Mouse (Mus musculus) bone marrow, adult 2 months (tissue): Measurements from ENCODE around the gene Nudc. TPM values are rescaled to one million over a fixed set of nuclear protein-coding genes. Genes with fewer than 3 reads are reported as not detected.

Experiments
- H3K27ac ChIP-seq: fragments of 200-500 bp; 2 replicates; pipeline ENCODE4 v1.5.1; 2012; ENCODE audit warnings: low read depth, mild to moderate bottlenecking, control low read depth, inconsistent platforms, low read length; ENCODE audit not compliant: control insufficient read depth, poor library complexity, insufficient read depth
- H3K4me1 ChIP-seq: fragments of 200-500 bp; 2 replicates; pipeline ENCODE4 v1.6.1; 2011; ENCODE audit warnings: low read length; ENCODE audit not compliant: control insufficient read depth, insufficient read depth
- H3K4me3 ChIP-seq: fragments of 200-500 bp; replicated peaks from 2 replicates; pipeline ENCODE3; 2011; ENCODE audit warnings: mild to moderate bottlenecking, low read depth, low read length, control low read depth; ENCODE audit not compliant: control insufficient read depth
- CTCF ChIP-seq: fragments of 200-500 bp; IDR thresholded peaks from 2 replicates; pipeline ENCODE4 v1.5.1; 2011; ENCODE audit warnings: low read length, control low read depth; ENCODE audit not compliant: control insufficient read depth, insufficient read depth
- POLR2A ChIP-seq: fragments of 200-500 bp; IDR thresholded peaks from 2 replicates; pipeline ENCODE4 v1.6.1; 2011; ENCODE audit warnings: low read depth, mild to moderate bottlenecking, control low read depth, low read length, borderline replicate concordance; ENCODE audit not compliant: control insufficient read depth
- WGBS: fragments of 180-500 bp; shearing (Covaris S2); methylation state at CpG from one replicate; pipeline ENCODE4 v1.1.7; 2018; 5-methylcytosine and 5-hydroxymethylcytosine counted together
- polyA plus RNA-seq: library from polyadenylated mRNA; stranded (reverse); fragments of >200 nt; gene quantifications from 2 replicates; pipeline ENCODE4 v1.2.4, GENCODE M21; 2011; ENCODE audit warnings: low replicate concordance; ENCODE audit not compliant: missing spikeins, insufficient read depth, insufficient read length

Nudc gene
- 84.4 and 84.5 TPM in 2 replicates for polyA plus RNA-seq

- peak within 1 kb of the TSS; percentile 44; the same call in 1 of the 2 replicates for H3K27ac ChIP-seq
- peak within 1 kb of the TSS; percentile 80 for H3K4me3 ChIP-seq
- no peaks in the 10 kb centered on the region for H3K4me1 ChIP-seq
- WGBS = under 1% methylated on average over 77 of the region's 77 CpGs
- TF ChIP-seq POLR2A (peak; percentile 79; the same call in 1 of the 2 replicates), CTCF (no peak)
Measured at GRCm38 (mm10) chr4:133545272-133546231, at the start of gene Nudc. TSS of gene Nudc (minus strand) at chr4:133545996.

GRCm38 (mm10) chr4:133595538-133595937 lies 49.7 kb upstream of the Nudc start:
- WGBS = 59% methylated on average over 7 of the region's 7 CpGs
- Histone ChIP-seq H3K27ac (0 out of 2 replicates have a peak overlapping the region, but pooled peaks have one; percentile 45), H3K4me1 (no peaks in the 10 kb centered on the region), H3K4me3 (no peak overlapping the region)
- TF ChIP-seq POLR2A = no peak
- no peak for TF ChIP-seq CTCF

DNA sequence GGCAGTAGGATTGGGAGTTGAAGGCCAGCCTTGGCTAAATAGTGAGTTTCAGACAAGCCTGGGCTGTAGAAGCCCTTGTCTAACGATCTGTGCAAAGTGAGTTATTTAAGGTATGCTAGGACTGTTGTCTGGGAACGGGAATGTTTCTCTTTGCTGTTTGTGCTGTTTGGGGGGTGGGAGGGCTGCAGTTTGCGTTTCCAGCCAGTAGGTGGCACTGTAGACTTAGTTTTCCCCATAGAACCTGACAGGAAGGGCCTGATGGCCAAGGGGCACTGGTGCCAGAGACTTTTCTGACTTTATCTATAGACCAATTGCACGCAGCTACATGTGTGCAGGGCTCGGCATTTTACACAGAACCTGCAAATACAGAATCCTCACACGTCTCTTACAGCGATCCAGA lies 46.8 kb upstream of the Nudc start:
- no peak overlapping the region for H3K27ac ChIP-seq
- no peak for TF ChIP-seq POLR2A
- TF ChIP-seq CTCF = peak; percentile 93
- no peaks in the 10 kb centered on the region for H3K4me1 ChIP-seq
- WGBS = 27% methylated on average over 7 of the region's 7 CpGs
- no peak overlapping the region for H3K4me3 ChIP-seq

DNA sequence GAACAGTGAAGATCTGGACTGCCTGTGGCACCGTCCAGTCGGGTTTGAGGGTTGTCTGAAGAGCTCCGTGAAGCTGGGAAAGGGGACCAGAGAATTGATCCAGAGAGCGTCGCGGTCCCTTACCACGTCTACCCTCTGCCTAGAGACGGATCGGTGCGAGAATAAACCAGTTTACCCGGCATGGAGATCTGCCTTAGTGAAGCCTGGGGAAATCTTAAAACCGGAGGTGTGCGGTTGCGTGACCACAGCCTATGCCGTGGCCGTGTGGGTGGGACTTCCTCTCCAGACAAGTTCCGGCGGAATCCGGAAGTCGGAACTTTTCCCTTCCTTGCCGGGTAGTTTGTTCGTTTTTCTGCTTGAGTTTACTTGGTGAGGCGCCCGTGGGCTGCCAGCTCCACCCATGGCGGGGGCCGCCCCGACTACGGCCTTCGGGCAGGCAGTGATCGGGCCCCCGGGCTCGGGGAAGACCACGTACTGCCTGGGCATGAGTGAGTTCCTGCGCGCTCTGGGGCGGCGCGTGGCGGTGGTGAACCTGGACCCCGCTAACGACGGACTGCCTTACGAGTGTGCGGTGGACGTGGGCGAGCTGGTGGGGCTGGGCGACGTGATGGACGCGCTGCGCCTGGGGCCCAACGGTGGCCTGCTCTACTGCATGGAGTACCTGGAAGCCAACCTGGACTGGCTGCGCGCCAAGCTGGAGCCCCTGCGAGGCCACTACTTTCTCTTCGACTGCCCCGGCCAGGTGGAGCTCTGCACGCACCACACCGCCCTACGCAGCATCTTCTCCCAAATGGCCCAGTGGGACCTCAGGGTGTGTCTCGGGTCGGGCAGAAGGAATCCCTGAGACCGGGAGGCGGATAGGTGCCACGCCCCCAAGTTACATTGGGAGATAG lies 38.5 kb upstream of the Nudc start, which contains the start of gene Gpn2:
Gene Gpn2, plus strand, starts transcription at position 304 of the 893 bp plus-strand sequence.
- WGBS = under 1% methylated on average over 65 of the region's 65 CpGs
- Histone ChIP-seq H3K27ac (peak within 1 kb of the TSS; percentile 83), H3K4me3 (peak within 1 kb of the TSS; percentile 99), H3K4me1 (peaks cover 2% of the 10 kb centered on the region)
- TF ChIP-seq CTCF (no peak), POLR2A (peak; percentile 22; the same call in 1 of the 2 replicates)

DNA sequence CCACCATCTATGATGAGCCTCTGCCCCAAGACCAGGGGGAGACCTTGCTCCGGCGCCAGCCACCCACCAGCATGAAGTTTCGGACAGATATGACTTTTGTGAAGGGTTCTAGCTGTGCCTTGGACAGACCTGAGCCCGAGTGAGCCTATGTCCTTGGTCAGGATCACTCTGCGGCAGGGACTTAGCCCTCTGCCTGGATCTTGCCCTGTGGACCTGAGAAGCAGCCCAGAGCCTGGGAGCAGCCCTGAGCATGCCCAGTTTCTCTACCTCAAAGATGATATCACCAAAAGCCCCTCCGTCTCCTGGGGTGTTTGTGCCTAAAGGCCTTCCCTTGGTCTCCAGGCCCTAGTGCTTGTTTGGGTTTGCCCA lies 37.9 kb upstream of the Nudc start:
- WGBS = 56% methylated on average over 6 of the region's 6 CpGs
- H3K4me3 ChIP-seq = peak overlapping the region; percentile 99
- no peak for TF ChIP-seq POLR2A
- TF ChIP-seq CTCF = no peak
- peaks cover 2% of the 10 kb centered on the region for H3K4me1 ChIP-seq
- peak overlapping the region; percentile 63 for H3K27ac ChIP-seq

- Histone ChIP-seq H3K4me3 (no peak overlapping the region), H3K4me1 (peaks cover 3% of the 10 kb centered on the region), H3K27ac (no peak overlapping the region)
- TF ChIP-seq CTCF (no peak), POLR2A (no peak)
- 91% methylated on average over 12 of the region's 12 CpGs for WGBS
Measured at GRCm38 (mm10) chr4:133577983-133578382, 32.2 kb upstream of the Nudc start.

DNA sequence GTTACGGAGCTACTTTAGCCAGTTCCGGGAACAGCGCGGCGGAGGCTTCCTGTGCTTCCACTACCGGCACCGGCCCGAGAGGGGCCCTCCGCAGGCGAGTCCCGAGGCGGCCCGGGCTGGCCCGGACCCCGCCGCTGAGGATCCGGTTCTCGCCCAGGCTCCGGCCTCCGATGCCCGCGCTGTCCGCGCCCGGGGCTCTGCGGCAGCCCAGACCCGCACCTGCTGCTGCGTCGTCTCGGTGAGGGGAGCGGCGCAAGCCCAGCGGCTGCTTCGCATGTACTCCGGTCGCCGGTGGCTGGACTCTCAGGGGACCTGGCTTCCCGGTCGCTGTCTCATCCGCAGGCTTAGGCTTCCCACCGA lies 29.0 kb upstream of the Nudc start:
- Histone ChIP-seq H3K27ac (peak overlapping the region; percentile 14; the same call in 1 of the 2 replicates), H3K4me3 (peak overlapping the region; percentile 80), H3K4me1 (peaks cover 3% of the 10 kb centered on the region)
- under 1% methylated on average over 41 of the region's 41 CpGs for WGBS
- no peak for TF ChIP-seq POLR2A
- no peak for TF ChIP-seq CTCF
